Mouse (Mus musculus) heart, adult 2 months (tissue): ENCODE results near the gene Lmf2.

Experiments used
- CTCF ChIP-seq: fragments of 200-600 bp; IDR thresholded peaks from 2 replicates; pipeline ENCODE4 v1.8.1; 2022; ENCODE audit warnings: antibody characterized with exemption, mild to moderate bottlenecking, moderate library complexity
- EP300 ChIP-seq: fragments of 200-500 bp; IDR thresholded peaks from 2 replicates; pipeline ENCODE4 v1.6.1; 2011; ENCODE audit warnings: low read depth, low read length, control low read depth; ENCODE audit not compliant: insufficient read depth
- POLR2A ChIP-seq: fragments of 200-500 bp; IDR thresholded peaks from 2 replicates; pipeline ENCODE4 v1.6.1; 2011; ENCODE audit warnings: mild to moderate bottlenecking, low read depth, low read length, control low read depth; ENCODE audit not compliant: insufficient read depth

GRCm38 (mm10) chr15:89399716-89400115 is 44.3 kb upstream of the Lmf2 start:
- TF ChIP-seq CTCF (no peak), EP300 (no peak), POLR2A (no peak)
